Mouse (Mus musculus) thymus, postnatal 14 days (tissue): ENCODE measurements at regions not wholly inside any gene's neighbourhood (a gene's known extent, or its start where the extent isn't known, plus 50 kb on each side); places are given as distances from the start of the nearest gene placed in this dataset.
A peak's percentile ranks its signal among the peaks of the same experiment; 100 is the strongest.

ENCODE experiments used
- DNase-seq: peaks from one replicate; pipeline ENCODE4 v3.0.0; 2021

- DNase-seq, result no peak
Observed at GRCm38 (mm10) chr19:16075512-16076086, 57.0 kb upstream of the Gnaq start.

- DNase-seq, result no peak
Observed at GRCm38 (mm10) chr19:16075026-16075425, 57.6 kb upstream of the Gnaq start.

GRCm38 (mm10) chr19:16067314-16067713 lies 65.3 kb upstream of the Gnaq start:
- DNase-seq, result no peak

- no peak for DNase-seq
Observed at GRCm38 (mm10) chr19:16064911-16065310, 67.7 kb upstream of the Gnaq start.

GRCm38 (mm10) chr19:16063916-16064580 lies 68.6 kb upstream of the Gnaq start:
- peak; percentile 69 for DNase-seq

- DNase-seq, result no peak
Observed at GRCm38 (mm10) chr19:16063533-16063915, 69.1 kb upstream of the Gnaq start.

GRCm38 (mm10) chr19:16061821-16062220 lies 70.8 kb upstream of the Gnaq start:
- no peak for DNase-seq

- no peak for DNase-seq
Observed at GRCm38 (mm10) chr19:16059026-16059425, 73.6 kb upstream of the Gnaq start.

GRCm38 (mm10) chr19:16050220-16051055 lies 65.6 kb upstream of the Cep78 start:
- no peak for DNase-seq

- DNase-seq, result no peak
Observed at GRCm38 (mm10) chr19:16049646-16050045, 64.9 kb upstream of the Cep78 start.

GRCm38 (mm10) chr19:16046977-16047376 lies 62.2 kb upstream of the Cep78 start:
- no peak for DNase-seq

- DNase-seq, result no peak
Observed at GRCm38 (mm10) chr19:16045261-16045660, 60.5 kb upstream of the Cep78 start.

GRCm38 (mm10) chr19:16044169-16044568 lies 59.4 kb upstream of the Cep78 start:
- no peak for DNase-seq

GRCm38 (mm10) chr19:16043007-16043406 lies 58.2 kb upstream of the Cep78 start:
- no peak for DNase-seq

- no peak for DNase-seq
Observed at GRCm38 (mm10) chr19:16041891-16042290, 57.1 kb upstream of the Cep78 start.

GRCm38 (mm10) chr19:16037806-16038205 lies 53.0 kb upstream of the Cep78 start:
- no peak for DNase-seq
